Mouse (Mus musculus) CH12.LX (cell line): ENCODE measurements around the gene Arhgap33. TPM values are rescaled to one million over a fixed set of nuclear protein-coding genes. Genes with fewer than 3 reads are reported as not detected.

Source experiments
- DNase-seq: peaks from one replicate; pipeline ENCODE4 v3.0.0-alpha.2; 2013; ENCODE audit errors: extremely low read depth
- H3K27ac ChIP-seq: 2 replicates; pipeline ENCODE4 v1.5.1; 2012; ENCODE audit warnings: low read depth, mild to moderate bottlenecking, control low read depth, moderate library complexity; ENCODE audit not compliant: insufficient read depth
- H3K27me3 ChIP-seq: replicated peaks from 2 replicates; pipeline ENCODE3; 2012; ENCODE audit warnings: inconsistent platforms
- H3K36me3 ChIP-seq, 2 experiments: replicated peaks in 1 of 2; 2 replicates each; pipeline versions ENCODE3 to v1.6.1; 2012; ENCODE audit warnings: inconsistent platforms in 1 of 2, low read length in 1 of 2, mild to moderate bottlenecking in 1 of 2, mixed read lengths in 1 of 2, moderate library complexity in 1 of 2; ENCODE audit not compliant: control insufficient read depth in 1 of 2, insufficient read depth in 1 of 2
- H3K4me1 ChIP-seq, 2 experiments: 2 replicates each; pipeline ENCODE4 v1.6.1; 2012; ENCODE audit warnings: inconsistent platforms in 1 of 2, moderate library complexity in 1 of 2; ENCODE audit not compliant: insufficient read depth in 2 of 2, control insufficient read depth in 1 of 2
- H3K4me2 ChIP-seq: 2 replicates; pipeline ENCODE4 v1.6.1; 2012; ENCODE audit warnings: low read depth, mild to moderate bottlenecking, control low read depth; ENCODE audit not compliant: poor library complexity, insufficient read depth, severe bottlenecking
- H3K4me3 ChIP-seq, 3 experiments: fragments of 150-350 bp in 1 of 3; sonication (generic) in 1 of 3; replicated peaks in 1 of 3; 2 replicates each; pipeline versions ENCODE3 to v1.5.1; 2011 to 2012; ENCODE audit warnings: low read depth in 2 of 3, low read length in 2 of 3, mild to moderate bottlenecking in 2 of 3, moderate library complexity in 2 of 3, control low read depth in 1 of 3, improper control_type of control experiment in 1 of 3, inconsistent platforms in 1 of 3, mixed read lengths in 1 of 3; ENCODE audit not compliant: poor library complexity in 1 of 3
- H3K79me2 ChIP-seq: replicated peaks from 2 replicates; pipeline ENCODE4 v1.6.1; 2012; ENCODE audit warnings: mild to moderate bottlenecking, moderate library complexity; ENCODE audit not compliant: control insufficient read depth, poor library complexity, insufficient read depth, severe bottlenecking; ENCODE audit errors: extremely low read depth
- H3K9ac ChIP-seq: 2 replicates; pipeline ENCODE4 v1.6.1; 2012; ENCODE audit warnings: low read depth, mild to moderate bottlenecking, control low read depth, moderate library complexity; ENCODE audit not compliant: insufficient read depth
- H3K9me3 ChIP-seq: replicated peaks from 2 replicates; pipeline ENCODE3; 2012; ENCODE audit warnings: low read length, inconsistent platforms, mixed read lengths
- CHD1 ChIP-seq: IDR thresholded peaks from 2 replicates; pipeline ENCODE4 v1.6.1; 2012; ENCODE audit warnings: low read depth, low read length, improper control_type of control experiment, inconsistent platforms
- ELF1 ChIP-seq: IDR thresholded peaks from 2 replicates; pipeline ENCODE4 v1.6.1; 2014; ENCODE audit warnings: low read depth, mild to moderate bottlenecking, inconsistent platforms, low read length, improper control_type of control experiment
- GABPA ChIP-seq: IDR thresholded peaks from 2 replicates; pipeline ENCODE4 v1.6.1; 2012; ENCODE audit warnings: low read depth, low read length, improper control_type of control experiment, inconsistent platforms; ENCODE audit not compliant: insufficient replicate concordance
- HCFC1 ChIP-seq: IDR thresholded peaks from 2 replicates; pipeline ENCODE4 v1.6.1; 2012; ENCODE audit warnings: low read depth, mild to moderate bottlenecking, inconsistent platforms, low read length, improper control_type of control experiment
- JUN ChIP-seq: IDR thresholded peaks from 2 replicates; pipeline ENCODE4 v1.6.1; 2011; ENCODE audit warnings: low read depth, mild to moderate bottlenecking, low read length, improper control_type of control experiment, moderate library complexity; ENCODE audit not compliant: insufficient read depth
- MAFK ChIP-seq: IDR thresholded peaks from 2 replicates; pipeline ENCODE4 v1.6.1; 2011; ENCODE audit warnings: low read length, improper control_type of control experiment; ENCODE audit not compliant: insufficient replicate concordance
- MEF2A ChIP-seq: IDR thresholded peaks from 2 replicates; pipeline ENCODE4 v1.6.1; 2014; ENCODE audit warnings: low read depth, mild to moderate bottlenecking, inconsistent platforms, low read length, improper control_type of control experiment, borderline replicate concordance
- NRF1 ChIP-seq: IDR thresholded peaks from 2 replicates; pipeline ENCODE4 v1.6.1; 2014; ENCODE audit warnings: low read depth, mild to moderate bottlenecking, inconsistent platforms, low read length, improper control_type of control experiment, moderate library complexity
- PAX5 ChIP-seq: IDR thresholded peaks from 2 replicates; pipeline ENCODE4 v1.6.1; 2012; ENCODE audit warnings: low read length, inconsistent platforms, mixed read lengths
- POLR2AphosphoS2 ChIP-seq: IDR thresholded peaks from 2 replicates; pipeline ENCODE4 v1.6.1; 2011; ENCODE audit warnings: low read depth, low read length, improper control_type of control experiment
- ZC3H11A ChIP-seq: IDR thresholded peaks from 2 replicates; pipeline ENCODE4 v1.6.1; 2012; ENCODE audit warnings: low read depth, mild to moderate bottlenecking, inconsistent platforms, low read length, improper control_type of control experiment
- ZMIZ1 ChIP-seq: IDR thresholded peaks from 2 replicates; pipeline ENCODE4 v1.6.1; 2012; ENCODE audit warnings: low read depth, mild to moderate bottlenecking, inconsistent platforms, low read length, improper control_type of control experiment
- dilution Hi-C: fragments of 300-500 bp; cut with MboI; formaldehyde crosslinking; loops from 2 replicates; pipeline ENCODE4 v1.14.3; 2020; ENCODE audit warnings: low sequenced_read_pairs; ENCODE audit not compliant: extremely low pct_unique_long_range_greater_than_20kb, extremely low pct_ligation_motif_present
- in situ Hi-C: fragments of 300-500 bp; cut with MboI; formaldehyde crosslinking; loops from 3 replicates; pipeline ENCODE4 v1.14.3; 2019; ENCODE audit warnings: low sequenced_read_pairs, low pct_ligation_motif_present, low pct_unique_long_range_greater_than_20kb, mixed read lengths
- polyA plus RNA-seq: library from polyadenylated mRNA; unstranded; fragments of >175 nt; gene quantifications from 2 replicates; pipeline ENCODE4 v1.2.1, GENCODE M21; 2012; ENCODE audit warnings: low read depth; ENCODE audit not compliant: insufficient read length
- total RNA-seq, 2 experiments: library from RNA; depleted of rRNA; stranded (reverse); fragments of 300-350 nt in 1 of 2; fragments of >200 nt in 1 of 2; gene quantifications; 2 replicates each; pipeline ENCODE4 v1.2.3; 2012 to 2014

Gene Arhgap33
- total and polyA plus RNA-seq, 3 experiments = 0.44 to 9.2 (median 2.8) TPM

DNA sequence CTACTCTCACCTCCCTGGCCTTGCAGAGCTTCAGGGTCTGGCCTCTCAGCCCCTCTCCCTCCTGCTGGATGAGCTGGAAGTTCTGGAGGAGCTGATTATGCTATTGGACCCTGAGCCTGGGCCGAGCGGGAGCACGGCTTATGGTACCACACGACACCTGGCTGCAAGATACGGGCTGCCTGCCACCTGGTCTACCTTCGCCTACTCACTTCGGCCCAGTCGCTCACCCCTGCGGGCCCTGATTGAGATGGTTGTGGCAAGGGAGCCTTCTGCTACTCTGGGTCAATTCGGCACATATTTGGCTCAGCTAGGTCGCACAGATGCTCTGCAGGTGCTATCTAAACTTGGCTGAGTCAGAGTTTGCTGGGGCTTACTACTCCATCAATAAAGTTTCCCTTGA is 32.7 kb upstream of the Arhgap33 start:
- peaks cover 63 to 85% of the 10 kb centered on the region in 2 experiments for H3K36me3 ChIP-seq
- in situ Hi-C loops = no loop called here

GRCm38 (mm10) chr7:30566033-30566432 is 31.2 kb upstream of the Arhgap33 start:
- no peak overlapping the region for H3K4me3 ChIP-seq
- in situ Hi-C loops = no loop called here
- peaks cover 53 to 72% of the 10 kb centered on the region in 2 experiments for H3K36me3 ChIP-seq

More for the DNA sequence above, 32.7 kb upstream of the Arhgap33 start:
- Histone ChIP-seq H3K4me2 (no peak overlapping the region), H3K27ac (no peak overlapping the region), H3K79me2 (peaks cover under 1% of the 10 kb centered on the region), H3K27me3 (no peaks in the 10 kb centered on the region), H3K9me3 (no peaks in the 10 kb centered on the region), H3K9ac (no peak overlapping the region), H3K4me3 (no peak overlapping the region)
- DNase-seq = no peak
- TF ChIP-seq CHD1 (no peak), POLR2AphosphoS2 (peak; percentile 68; the same call in 1 of the 2 replicates)
- TF ChIP-seq, all 38 proteins: peak for 1
- dilution Hi-C loops = no loop called here
- peaks cover 7 to 11% of the 10 kb centered on the region in 2 experiments; a peak in 3 of 4 replicates for H3K4me1 ChIP-seq

DNA sequence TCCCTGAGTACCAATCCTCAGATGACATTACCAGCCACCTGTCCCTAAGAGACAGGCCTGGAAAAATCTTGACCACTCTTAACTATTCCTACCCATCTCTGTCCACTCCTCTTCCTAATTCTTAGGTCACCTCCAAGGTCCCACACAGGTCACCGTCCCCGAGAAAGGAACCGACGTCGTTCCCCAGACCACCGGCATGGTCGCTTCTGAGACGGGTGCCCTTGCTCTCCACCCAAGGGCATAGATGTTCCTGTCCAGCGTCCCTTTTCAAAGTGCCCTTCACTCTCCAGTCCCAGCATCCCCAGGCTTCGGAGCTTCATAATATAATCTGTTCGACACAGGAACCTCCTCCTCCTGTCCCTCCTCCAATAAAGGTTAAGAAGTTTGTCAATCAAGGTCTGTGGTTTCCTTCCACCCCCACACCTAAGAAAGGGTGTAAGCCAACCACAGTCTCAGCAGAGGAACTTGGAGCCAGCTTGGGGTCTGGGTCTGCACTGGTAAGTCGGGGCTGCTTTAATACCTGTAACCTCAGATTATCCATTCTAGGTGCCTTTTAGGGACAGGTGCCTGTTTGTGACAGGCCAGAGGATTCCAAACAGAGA is 30.2 kb upstream of the Arhgap33 start, which contains the start of gene Igflr1:
Gene Igflr1 (plus strand): TSS at position 458 of the 602 bp plus-strand sequence.
- in situ Hi-C loops (no loop called here), dilution Hi-C loops (no loop called here)
- H3K4me2 ChIP-seq = no peak within 1 kb of the TSS
- H3K36me3 ChIP-seq = peaks cover 45 to 65% of the 10 kb centered on the region in 2 experiments
- no peaks in the 10 kb centered on the region for H3K9me3 ChIP-seq
- no peak within 1 kb of the TSS for H3K9ac ChIP-seq
- no peaks in the 10 kb centered on the region for H3K27me3 ChIP-seq
- TF ChIP-seq ZMIZ1 (no peak), MAFK (no peak), GABPA (no peak), ELF1 (no peak), PAX5 (no peak), JUN (no peak), HCFC1 (no peak), MEF2A (no peak)
- H3K4me3 ChIP-seq = no peak within 1 kb of the TSS
- peaks cover 7 to 19% of the 10 kb centered on the region in 2 experiments; a peak in 3 of 4 replicates for H3K4me1 ChIP-seq
- peaks cover 11% of the 10 kb centered on the region for H3K79me2 ChIP-seq
- DNase-seq = no peak
- no peak within 1 kb of the TSS; the same call in 1 of the 2 replicates for H3K27ac ChIP-seq

More at GRCm38 (mm10) chr7:30566033-30566432, 31.2 kb upstream of the Arhgap33 start:
- no peak for DNase-seq
- Histone ChIP-seq H3K79me2 (peaks cover 11% of the 10 kb centered on the region), H3K27me3 (no peaks in the 10 kb centered on the region), H3K9ac (no peak overlapping the region), H3K27ac (no peak overlapping the region; the same call in 1 of the 2 replicates), H3K9me3 (no peaks in the 10 kb centered on the region), H3K4me2 (no peak overlapping the region), H3K4me1 (peaks cover 7 to 15% of the 10 kb centered on the region in 2 experiments; a peak in 3 of 4 replicates)
- TF ChIP-seq NRF1 = no peak
- TF ChIP-seq ZC3H11A = no peak
- dilution Hi-C loops = no loop called here
